ENCODE assay signal across 8 mouse cellular contexts in genomic region chr3:78919407-78919806, GRCm38 (mm10).
DNase-seq lines count a peak whose midpoint lies in the region; ATAC-seq and TF ChIP-seq lines count a peak whose summit lies in the region.

No protein-coding gene starts in this region.

- DNase-seq in MEL (ENCODE audit: low read depth, low spot score), result peak; percentile 81
- DNase-seq in cerebellum, adult 18-20 months, result peak; percentile 67 to 71
- DNase-seq in hindbrain, embryonic 10.5 days (ENCODE audit: low spot score), result peak; percentile 81
- DNase-seq in layer of hippocampus, adult 9-10 months (ENCODE audit: low spot score), result peak; percentile 44
- DNase-seq in ovary, postnatal 10 days (ENCODE audit: low spot score), result peak; percentile 50
- peak; percentile 63 to 84 for DNase-seq in thymus, postnatal 10 days (ENCODE audit: low spot score in 2 of 2)

- WGBS in hindbrain, embryonic 10.5 days, result 23% methylated on average over 12 of the region's 12 CpGs
- 10% methylated on average over 12 of the region's 12 CpGs for WGBS in lung, embryonic 16.5 days

- H3K4me1 ChIP-seq in MEL (ENCODE audit: control insufficient read depth in 1 of 2, insufficient read depth in 2 of 2, low read length in 2 of 2), result no peaks in the 10 kb centered on the region
- peaks cover 9% of the 10 kb centered on the region; the same call in 1 of the 2 replicates for H3K4me1 ChIP-seq in hindbrain, embryonic 10.5 days (replicated peaks)
- H3K4me1 ChIP-seq in lung, embryonic 16.5 days (replicated peaks; ENCODE audit: control insufficient read depth, insufficient read depth, low read length), result no peaks in the 10 kb centered on the region

- peak; percentile 91 for TF ChIP-seq RAD21 in MEL (IDR thresholded peaks at IDR 0.05; ENCODE audit: low read depth, low read length)

- peak; percentile 87 to 89 (median 89) for TF ChIP-seq CTCF in MEL (IDR thresholded peaks at IDR 0.05 in 2 of 3, conservative IDR thresholded peaks at IDR 0.05 in 1 of 3; ENCODE audit: control insufficient read depth in 1 of 3, insufficient read depth in 1 of 3, low read depth in 2 of 3, low read length in 3 of 3, poor library complexity in 1 of 3, severe bottlenecking in 1 of 3)

- H3K27ac ChIP-seq in MEL (ENCODE audit: control insufficient read depth, low read depth, low read length), result no peak overlapping the region
- peak overlapping the region; percentile 76 for H3K27ac ChIP-seq in hindbrain, embryonic 10.5 days
- H3K27ac ChIP-seq in lung, embryonic 16.5 days (ENCODE audit: low read length), result no peak overlapping the region

- no peaks in the 10 kb centered on the region for H3K9me3 ChIP-seq in MEL (replicated peaks; ENCODE audit: insufficient read depth, low read length)
- H3K9me3 ChIP-seq in hindbrain, embryonic 10.5 days, result no peaks in the 10 kb centered on the region
- H3K9me3 ChIP-seq in lung, embryonic 16.5 days (ENCODE audit: control insufficient read depth, low read length), result no peaks in the 10 kb centered on the region

- peak overlapping the region in 1 of 2 experiments; percentile 25; a peak in 1 of 4 replicates for H3K4me3 ChIP-seq in MEL (ENCODE audit: control insufficient read depth in 1 of 2, insufficient read depth in 1 of 2, low read depth in 2 of 2, low read length in 2 of 2)
- peak overlapping the region; percentile 33 for H3K4me3 ChIP-seq in hindbrain, embryonic 10.5 days
- H3K4me3 ChIP-seq in lung, embryonic 16.5 days (ENCODE audit: low read length), result peak overlapping the region; percentile 26

- no peak for TF ChIP-seq EP300 in MEL (IDR thresholded peaks at IDR 0.05; ENCODE audit: low read depth in 1 of 2, low read length in 2 of 2)

- H3K9ac ChIP-seq in MEL (ENCODE audit: control insufficient read depth, low read depth, low read length, poor library complexity, severe bottlenecking), result peak overlapping the region; percentile 43; the same call in 1 of the 2 replicates
- H3K9ac ChIP-seq in lung, embryonic 16.5 days (ENCODE audit: low read length), result peak overlapping the region; percentile 24

- ATAC-seq in frontal cortex, adult (ENCODE audit: low TSS enrichment), result peak; percentile 96
- peak; percentile 64 for ATAC-seq in lung, embryonic 16.5 days (ENCODE audit: low read depth)

- H3K27me3 ChIP-seq in MEL (ENCODE audit: control insufficient read depth in 1 of 2, insufficient read depth in 2 of 2, low read length in 2 of 2), result peaks cover 0 to 1% of the 10 kb centered on the region in 2 experiments; a peak in 1 of 4 replicates
- no peaks in the 10 kb centered on the region for H3K27me3 ChIP-seq in hindbrain, embryonic 10.5 days (ENCODE audit: insufficient read depth, poor library complexity, severe bottlenecking)
- H3K27me3 ChIP-seq in lung, embryonic 16.5 days (ENCODE audit: control insufficient read depth, insufficient read depth, low read depth, low read length), result no peaks in the 10 kb centered on the region

- TF ChIP-seq POLR2A in MEL (IDR thresholded peaks at IDR 0.05; ENCODE audit: control insufficient read depth in 1 of 2, insufficient read depth in 1 of 2, low read depth in 1 of 2, low read length in 2 of 2, poor library complexity in 1 of 2), result no peak

- peak overlapping the region; percentile 49 for H3K4me2 ChIP-seq in lung, embryonic 16.5 days (ENCODE audit: low read depth, low read length)

- H3K36me3 ChIP-seq in MEL (ENCODE audit: control insufficient read depth in 1 of 2, insufficient read depth in 2 of 2, low read length in 2 of 2), result no peaks in the 10 kb centered on the region
- H3K36me3 ChIP-seq in hindbrain, embryonic 10.5 days, result no peaks in the 10 kb centered on the region
- no peaks in the 10 kb centered on the region for H3K36me3 ChIP-seq in lung, embryonic 16.5 days (ENCODE audit: control insufficient read depth, insufficient read depth, low read length)

- H3K79me2 ChIP-seq in MEL (ENCODE audit: control insufficient read depth, insufficient read depth, low read length, poor library complexity), result no peaks in the 10 kb centered on the region

TF ChIP-seq in MEL, 35 proteins besides CTCF, POLR2A, EP300 and RAD21:
- TF ChIP-seq ZC3H11A (IDR thresholded peaks at IDR 0.05; ENCODE audit: low read depth, low read length) (peak; percentile 65), SMC3 (IDR thresholded peaks at IDR 0.05; ENCODE audit: low read depth, low read length) (peak; percentile 76), HCFC1 (IDR thresholded peaks at IDR 0.05; ENCODE audit: low read depth, low read length) (peak; percentile 24; the same call in 1 of the 2 replicates), E2F4 (IDR thresholded peaks at IDR 0.05; ENCODE audit: borderline replicate concordance, low read depth, low read length) (no peak), RCOR1 (IDR thresholded peaks at IDR 0.05; ENCODE audit: low read depth, low read length) (no peak), ELF1 (IDR thresholded peaks at IDR 0.05; ENCODE audit: low read depth, low read length) (peak; percentile 77)
